Mouse (Mus musculus): ENCODE measurements at regions not wholly inside any gene's neighbourhood (a gene's known extent, or its start where the extent isn't known, plus 50 kb on each side); places are given as distances from the start of the nearest gene placed in this dataset.
"Not testable (repeated sequence)": the region's sequence is repeated elsewhere in the genome, so short reads cannot be mapped to it uniquely, and the experiment has no call there.

- DNase-seq (ENCODE audit: low spot score in 2 of 2), result no peak
Measured at GRCm38 (mm10) chr1:194443681-194444080, 174.3 kb upstream of the Plxna2 start.

- DNase-seq (ENCODE audit: low spot score in 2 of 2), result no peak
Measured at GRCm38 (mm10) chr1:194437301-194437700, 180.7 kb upstream of the Plxna2 start.

GRCm38 (mm10) chr1:194435060-194435459 is 183.0 kb upstream of the Plxna2 start:
- DNase-seq (ENCODE audit: low spot score in 2 of 2), result no peak

GRCm38 (mm10) chr1:194428586-194428985 is 189.4 kb upstream of the Plxna2 start:
- DNase-seq (ENCODE audit: low spot score in 2 of 2), result no peak

- DNase-seq (ENCODE audit: low spot score in 2 of 2), result peak in 1 of 2 experiments; percentile 31
Measured at GRCm38 (mm10) chr1:194426293-194426692, 191.7 kb upstream of the Plxna2 start.

- no peak for DNase-seq (ENCODE audit: low spot score in 2 of 2)
Measured at GRCm38 (mm10) chr1:194424201-194424600, 193.8 kb upstream of the Plxna2 start.

GRCm38 (mm10) chr1:194412193-194412592 is 205.8 kb upstream of the Plxna2 start:
- DNase-seq (ENCODE audit: low spot score in 2 of 2), result no peak

GRCm38 (mm10) chr1:194411788-194412187 is 206.2 kb upstream of the Plxna2 start:
- no peak for DNase-seq (ENCODE audit: low spot score in 2 of 2)

GRCm38 (mm10) chr1:194399281-194399680 is 218.7 kb upstream of the Plxna2 start:
- DNase-seq (ENCODE audit: low spot score in 2 of 2), result no peak

- DNase-seq (ENCODE audit: low spot score in 2 of 2), result no peak
Measured at GRCm38 (mm10) chr1:194396754-194397460, 221.1 kb upstream of the Plxna2 start.

GRCm38 (mm10) chr1:194393720-194394119 is 224.3 kb upstream of the Plxna2 start:
- DNase-seq (ENCODE audit: low spot score in 2 of 2), result no peak

GRCm38 (mm10) chr1:194390202-194390601 is 227.8 kb upstream of the Plxna2 start:
- DNase-seq (ENCODE audit: low spot score in 2 of 2), result no peak

GRCm38 (mm10) chr1:194378135-194378534 is 239.9 kb upstream of the Plxna2 start:
- DNase-seq (ENCODE audit: low spot score in 2 of 2), result no peak

GRCm38 (mm10) chr1:194373511-194373910 is 244.5 kb upstream of the Plxna2 start:
- not testable (repeated sequence) for DNase-seq (ENCODE audit: low spot score in 2 of 2)

- no peak for DNase-seq (ENCODE audit: low spot score in 2 of 2)
Measured at GRCm38 (mm10) chr1:194363917-194364316, 254.1 kb upstream of the Plxna2 start.

- DNase-seq (ENCODE audit: low spot score in 2 of 2), result no peak
Measured at GRCm38 (mm10) chr1:194363129-194363768, 254.8 kb upstream of the Plxna2 start.

GRCm38 (mm10) chr1:194362298-194362697 is 255.7 kb upstream of the Plxna2 start:
- DNase-seq (ENCODE audit: low spot score in 2 of 2), result no peak

GRCm38 (mm10) chr1:194361316-194361715 is 256.7 kb upstream of the Plxna2 start:
- no peak for DNase-seq (ENCODE audit: low spot score in 2 of 2)

GRCm38 (mm10) chr1:194354332-194355120 is 263.5 kb upstream of the Plxna2 start:
- no peak for DNase-seq (ENCODE audit: low spot score in 2 of 2)

- no peak for DNase-seq (ENCODE audit: low spot score in 2 of 2)
Measured at GRCm38 (mm10) chr1:194345304-194346033, 272.5 kb upstream of the Plxna2 start.

- DNase-seq (ENCODE audit: low spot score in 2 of 2), result no peak
Measured at GRCm38 (mm10) chr1:194342568-194342967, 275.4 kb upstream of the Plxna2 start.
